Comparison of ENCODE assay signal across 11 mouse cellular contexts in the genomic region with DNA sequence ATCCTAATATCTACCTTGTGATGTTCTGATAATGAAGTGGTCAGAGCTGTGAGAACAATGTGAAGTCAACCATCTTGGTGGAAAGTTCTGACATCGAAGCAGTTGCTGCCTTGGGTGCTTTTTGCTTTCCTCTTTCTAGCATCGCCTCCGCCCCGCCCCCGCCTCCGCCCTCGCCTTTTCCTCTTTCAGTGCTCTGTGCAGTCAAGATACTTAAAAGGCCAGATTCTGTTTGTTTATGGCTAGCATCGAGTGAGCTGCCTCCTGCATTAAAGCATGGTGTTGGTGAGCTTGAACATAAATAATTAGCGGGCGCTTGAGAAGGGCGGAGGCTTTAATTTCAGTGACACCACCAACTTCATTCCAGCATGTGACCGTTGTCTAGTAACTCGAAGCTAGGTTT.
A peak's percentile ranks its signal among the peaks of the same experiment; 100 is the strongest.
DNase-seq lines count a peak whose midpoint lies in the region; ATAC-seq lines count a peak whose summit lies in the region.
"Had no signal": no experiment of that assay in that cellular context is flagged by ENCODE, and none has a peak within 500 bp of the region (broad histone marks: within the 10 kb centered on the region; RNA-seq: fewer than 3 reads in every experiment).

No protein-coding gene starts in this region.

- H3K4me1 ChIP-seq in forebrain, embryonic 11.5 days (replicated peaks; ENCODE audit: control insufficient read depth, insufficient read depth, low read length): peaks cover 16% of the 10 kb centered on the region
- H3K4me1 ChIP-seq in forebrain, embryonic 10.5 days: peaks cover 46% of the 10 kb centered on the region
- peaks cover 30% of the 10 kb centered on the region for H3K4me1 ChIP-seq in lung, embryonic 16.5 days (replicated peaks; ENCODE audit: control insufficient read depth, insufficient read depth, low read length)
- peaks cover 57% of the 10 kb centered on the region for H3K4me1 ChIP-seq in limb, embryonic 13.5 days
- peaks cover 27% of the 10 kb centered on the region for H3K4me1 ChIP-seq in stomach, embryonic 15.5 days

- H3K9ac ChIP-seq in forebrain, embryonic 11.5 days (ENCODE audit: low read length): no peak overlapping the region; the same call in 1 of the 2 replicates
- H3K9ac ChIP-seq in lung, embryonic 16.5 days (ENCODE audit: low read length): no peak overlapping the region
- no peak overlapping the region for H3K9ac ChIP-seq in limb, embryonic 13.5 days
- no peak overlapping the region for H3K9ac ChIP-seq in stomach, embryonic 15.5 days

- H3K27ac ChIP-seq in forebrain, embryonic 11.5 days (ENCODE audit: low read depth, low read length): no peak overlapping the region
- H3K27ac ChIP-seq in forebrain, embryonic 10.5 days: no peak overlapping the region
- H3K27ac ChIP-seq in lung, embryonic 16.5 days (ENCODE audit: low read length): no peak overlapping the region
- no peak overlapping the region; the same call in 1 of the 2 replicates for H3K27ac ChIP-seq in limb, embryonic 13.5 days
- H3K27ac ChIP-seq in stomach, embryonic 15.5 days: peak overlapping the region; percentile 49; the same call in 1 of the 2 replicates

- no peaks in the 10 kb centered on the region for H3K9me3 ChIP-seq in forebrain, embryonic 11.5 days (ENCODE audit: control insufficient read depth, low read length)
- no peaks in the 10 kb centered on the region for H3K9me3 ChIP-seq in forebrain, embryonic 10.5 days
- no peaks in the 10 kb centered on the region for H3K9me3 ChIP-seq in lung, embryonic 16.5 days (ENCODE audit: control insufficient read depth, low read length)
- H3K9me3 ChIP-seq in limb, embryonic 13.5 days: no peaks in the 10 kb centered on the region
- no peaks in the 10 kb centered on the region for H3K9me3 ChIP-seq in stomach, embryonic 15.5 days

- H3K36me3 ChIP-seq in forebrain, embryonic 11.5 days (ENCODE audit: control insufficient read depth, insufficient read depth, low read length): no peaks in the 10 kb centered on the region
- H3K36me3 ChIP-seq in forebrain, embryonic 10.5 days (replicated peaks): peaks cover 14% of the 10 kb centered on the region
- no peaks in the 10 kb centered on the region for H3K36me3 ChIP-seq in lung, embryonic 16.5 days (ENCODE audit: control insufficient read depth, insufficient read depth, low read length)
- peaks cover 5% of the 10 kb centered on the region for H3K36me3 ChIP-seq in limb, embryonic 13.5 days
- no peaks in the 10 kb centered on the region for H3K36me3 ChIP-seq in stomach, embryonic 15.5 days

- 0 out of 2 replicates have a peak, but pooled peaks have one; percentile 20 for ATAC-seq in forebrain, embryonic 11.5 days (replicated peaks; ENCODE audit: low FRiP score)
- no peak for ATAC-seq in lung, embryonic 16.5 days (ENCODE audit: low read depth)
- no peak for ATAC-seq in limb, embryonic 13.5 days (ENCODE audit: low FRiP score, low read depth)
- no peak for ATAC-seq in stomach, embryonic 15.5 days (ENCODE audit: insufficient read depth, low FRiP score, low read depth)

- 28% methylated on average over 13 of the region's 13 CpGs for WGBS in forebrain, embryonic 11.5 days
- 41% methylated on average over 13 of the region's 13 CpGs for WGBS in forebrain, embryonic 10.5 days
- 35% methylated on average over 13 of the region's 13 CpGs for WGBS in lung, embryonic 16.5 days
- 15% methylated on average over 13 of the region's 13 CpGs for WGBS in limb, embryonic 13.5 days
- WGBS in stomach, embryonic 15.5 days: 32% methylated on average over 13 of the region's 13 CpGs

- no peaks in the 10 kb centered on the region for H3K27me3 ChIP-seq in forebrain, embryonic 11.5 days (ENCODE audit: control insufficient read depth, insufficient read depth, low read length)
- no peaks in the 10 kb centered on the region for H3K27me3 ChIP-seq in forebrain, embryonic 10.5 days (ENCODE audit: poor library complexity, severe bottlenecking)
- no peaks in the 10 kb centered on the region for H3K27me3 ChIP-seq in lung, embryonic 16.5 days (ENCODE audit: control insufficient read depth, insufficient read depth, low read depth, low read length)
- H3K27me3 ChIP-seq in limb, embryonic 13.5 days: no peaks in the 10 kb centered on the region
- no peaks in the 10 kb centered on the region for H3K27me3 ChIP-seq in stomach, embryonic 15.5 days (replicated peaks)

- no peak for DNase-seq in forebrain, embryonic 11.5 days (ENCODE audit: low spot score)
- DNase-seq in forebrain, embryonic 10.5 days (ENCODE audit: extremely low spot score, low spot score): no peak
- DNase-seq in lung, adult 18-20 months: no peak
- DNase-seq in adrenal gland, postnatal 10 days: no peak
- DNase-seq in cerebellum, postnatal 10 days: no peak
- DNase-seq: cerebellum, postnatal 36 days; layer of hippocampus, adult 9-11 months; right cerebral cortex, postnatal 4 days had no signal

- no peak overlapping the region for H3K4me3 ChIP-seq in forebrain, embryonic 11.5 days (ENCODE audit: low read depth, low read length)
- no peak overlapping the region for H3K4me3 ChIP-seq in forebrain, embryonic 10.5 days
- H3K4me3 ChIP-seq in lung, embryonic 16.5 days (ENCODE audit: low read length): no peak overlapping the region
- H3K4me3 ChIP-seq in limb, embryonic 13.5 days: no peak overlapping the region
- H3K4me3 ChIP-seq in stomach, embryonic 15.5 days (replicated peaks): no peak overlapping the region

- H3K4me2 ChIP-seq in forebrain, embryonic 11.5 days (ENCODE audit: low read depth, low read length, severe bottlenecking): 0 out of 2 replicates have a peak overlapping the region, but pooled peaks have one; percentile 15
- H3K4me2 ChIP-seq in lung, embryonic 16.5 days (ENCODE audit: low read depth, low read length): peak overlapping the region; percentile 21; the same call in 1 of the 2 replicates
- H3K4me2 ChIP-seq in limb, embryonic 13.5 days (replicated peaks): peak overlapping the region; percentile 27
- no peak overlapping the region for H3K4me2 ChIP-seq in stomach, embryonic 15.5 days
